Mouse (Mus musculus): ENCODE data around the gene Avil.
A peak's percentile ranks its signal among the peaks of the same experiment; 100 is the strongest.

Avil gene

GRCm38 (mm10) chr10:126981746-126982145 is 18.8 kb upstream of the Avil start:
- no peak for DNase-seq

GRCm38 (mm10) chr10:126983193-126983725 is 17.2 kb upstream of the Avil start:
- DNase-seq = no peak

GRCm38 (mm10) chr10:126984189-126985004 is 16.1 kb upstream of the Avil start:
- DNase-seq = peak in 1 of 2 experiments; percentile 51

GRCm38 (mm10) chr10:126985127-126985526 is 15.4 kb upstream of the Avil start:
- DNase-seq = no peak

GRCm38 (mm10) chr10:126985579-126985978 is 14.9 kb upstream of the Avil start:
- DNase-seq = no peak

GRCm38 (mm10) chr10:126986541-126986961 is 14.0 kb upstream of the Avil start:
- DNase-seq = peak; percentile 89 to 94

GRCm38 (mm10) chr10:126987183-126988118 is 13.1 kb upstream of the Avil start:
- no peak for DNase-seq

- no peak for DNase-seq
Observed at GRCm38 (mm10) chr10:126988513-126989165, 11.9 kb upstream of the Avil start.

GRCm38 (mm10) chr10:126990313-126991056 is 10.0 kb upstream of the Avil start:
- peak; percentile 90 to 94 for DNase-seq

- DNase-seq = no peak
Observed at GRCm38 (mm10) chr10:126991676-126992075, 8.8 kb upstream of the Avil start.

GRCm38 (mm10) chr10:126993621-126994020 is 6.9 kb upstream of the Avil start:
- DNase-seq = no peak

GRCm38 (mm10) chr10:126997340-126998113 is 3.0 kb upstream of the Avil start:
- no peak for DNase-seq

GRCm38 (mm10) chr10:127001297-127001696 is 788 bp downstream of the Avil start:
- no peak for DNase-seq

- DNase-seq = no peak
Observed at GRCm38 (mm10) chr10:127002056-127002455, 1.5 kb downstream of the Avil start.

- DNase-seq = no peak
Observed at GRCm38 (mm10) chr10:127002765-127003164, 2.3 kb downstream of the Avil start.

- no peak for DNase-seq
Observed at GRCm38 (mm10) chr10:127003334-127003733, 2.8 kb downstream of the Avil start.

- DNase-seq = no peak
Observed at GRCm38 (mm10) chr10:127003806-127004205, 3.3 kb downstream of the Avil start.

- DNase-seq = peak; percentile 34 to 43
Observed at GRCm38 (mm10) chr10:127016488-127016887, 16.0 kb downstream of the Avil start.

GRCm38 (mm10) chr10:127017071-127017470 is 16.6 kb downstream of the Avil start:
- no peak for DNase-seq

- no peak for DNase-seq
Observed at GRCm38 (mm10) chr10:127018422-127018821, 17.9 kb downstream of the Avil start.

Measured in lung, postnatal 4 days (tissue).